ENCODE assay signal across 9 mouse cellular contexts in genomic region chr6:55512066-55512703, GRCm38 (mm10).
DNase-seq lines count a peak whose midpoint lies in the region; ATAC-seq and TF ChIP-seq lines count a peak whose summit lies in the region.
"Had no signal": no experiment of that assay in that cellular context is flagged by ENCODE, and none has a peak within 500 bp of the region (broad histone marks: within the 10 kb centered on the region; RNA-seq: fewer than 3 reads in every experiment).

No protein-coding gene starts in this region.

- H3K9me3 ChIP-seq in forebrain, embryonic 11.5 days (ENCODE audit: control insufficient read depth, low read length) = no peaks in the 10 kb centered on the region
- H3K9me3 ChIP-seq in forebrain, embryonic 10.5 days = peaks cover 2% of the 10 kb centered on the region; the same call in 1 of the 2 replicates
- no peaks in the 10 kb centered on the region for H3K9me3 ChIP-seq in lung, embryonic 16.5 days (ENCODE audit: control insufficient read depth, low read length)
- peaks cover 4% of the 10 kb centered on the region; the same call in 1 of the 2 replicates for H3K9me3 ChIP-seq in forebrain, postnatal 0 days (ENCODE audit: low read length)
- no peaks in the 10 kb centered on the region; the same call in 1 of the 2 replicates for H3K9me3 ChIP-seq in neural tube, embryonic 12.5 days
- H3K9me3 ChIP-seq: limb, embryonic 15.5 days had no signal

- no peaks in the 10 kb centered on the region for H3K27me3 ChIP-seq in forebrain, embryonic 11.5 days (ENCODE audit: control insufficient read depth, insufficient read depth, low read length)
- H3K27me3 ChIP-seq in forebrain, embryonic 10.5 days (ENCODE audit: poor library complexity, severe bottlenecking) = no peaks in the 10 kb centered on the region
- no peaks in the 10 kb centered on the region for H3K27me3 ChIP-seq in lung, embryonic 16.5 days (ENCODE audit: control insufficient read depth, insufficient read depth, low read depth, low read length)
- H3K27me3 ChIP-seq in forebrain, postnatal 0 days (ENCODE audit: insufficient read depth, low read length) = no peaks in the 10 kb centered on the region
- no peaks in the 10 kb centered on the region for H3K27me3 ChIP-seq in neural tube, embryonic 12.5 days (replicated peaks)
- H3K27me3 ChIP-seq: limb, embryonic 15.5 days had no signal

- no peak; the same call in 1 of the 2 replicates for ATAC-seq in forebrain, embryonic 11.5 days (replicated peaks; ENCODE audit: low FRiP score)
- 0 out of 2 replicates have a peak, but pooled peaks have one; percentile 28 for ATAC-seq in lung, embryonic 16.5 days (ENCODE audit: low read depth)
- peak; percentile 46 for ATAC-seq in forebrain, postnatal 0 days
- 0 out of 2 replicates have a peak, but pooled peaks have one; percentile 23 for ATAC-seq in neural tube, embryonic 12.5 days (ENCODE audit: low FRiP score, low read depth)

- H3K9ac ChIP-seq in forebrain, embryonic 11.5 days (ENCODE audit: low read length) = no peak overlapping the region
- H3K9ac ChIP-seq in lung, embryonic 16.5 days (ENCODE audit: low read length) = no peak overlapping the region
- no peak overlapping the region for H3K9ac ChIP-seq in forebrain, postnatal 0 days
- no peak overlapping the region for H3K9ac ChIP-seq in neural tube, embryonic 12.5 days
- H3K9ac ChIP-seq: limb, embryonic 15.5 days had no signal

- WGBS in forebrain, embryonic 11.5 days = 34% methylated on average over 19 of the region's 19 CpGs
- 40% methylated on average over 19 of the region's 19 CpGs for WGBS in forebrain, embryonic 10.5 days
- WGBS in lung, embryonic 16.5 days = 53% methylated on average over 19 of the region's 19 CpGs
- 23% methylated on average over 19 of the region's 19 CpGs for WGBS in forebrain, postnatal 0 days
- WGBS in neural tube, embryonic 12.5 days = 34% methylated on average over 19 of the region's 19 CpGs

- 0 out of 2 replicates have a peak, but pooled peaks cover 1% of the 10 kb centered on the region for H3K4me1 ChIP-seq in forebrain, embryonic 11.5 days (replicated peaks; ENCODE audit: control insufficient read depth, insufficient read depth, low read length)
- peaks cover 7% of the 10 kb centered on the region for H3K4me1 ChIP-seq in forebrain, embryonic 10.5 days
- no peaks in the 10 kb centered on the region; the same call in 1 of the 2 replicates for H3K4me1 ChIP-seq in lung, embryonic 16.5 days (replicated peaks; ENCODE audit: control insufficient read depth, insufficient read depth, low read length)
- H3K4me1 ChIP-seq in forebrain, postnatal 0 days (ENCODE audit: insufficient read depth) = no peaks in the 10 kb centered on the region
- H3K4me1 ChIP-seq in neural tube, embryonic 12.5 days = no peaks in the 10 kb centered on the region

- H3K36me3 ChIP-seq in forebrain, embryonic 11.5 days (ENCODE audit: control insufficient read depth, insufficient read depth, low read length) = no peaks in the 10 kb centered on the region
- H3K36me3 ChIP-seq in forebrain, embryonic 10.5 days (replicated peaks) = no peaks in the 10 kb centered on the region
- no peaks in the 10 kb centered on the region for H3K36me3 ChIP-seq in lung, embryonic 16.5 days (ENCODE audit: control insufficient read depth, insufficient read depth, low read length)
- H3K36me3 ChIP-seq in forebrain, postnatal 0 days (ENCODE audit: insufficient read depth) = no peaks in the 10 kb centered on the region
- no peaks in the 10 kb centered on the region for H3K36me3 ChIP-seq in neural tube, embryonic 12.5 days
- H3K36me3 ChIP-seq: limb, embryonic 15.5 days had no signal

- H3K4me3 ChIP-seq in forebrain, embryonic 11.5 days (ENCODE audit: low read depth, low read length) = no peak overlapping the region
- no peak overlapping the region for H3K4me3 ChIP-seq in forebrain, embryonic 10.5 days
- no peak overlapping the region for H3K4me3 ChIP-seq in lung, embryonic 16.5 days (ENCODE audit: low read length)
- H3K4me3 ChIP-seq in forebrain, postnatal 0 days (ENCODE audit: low read depth, low read length) = no peak overlapping the region
- H3K4me3 ChIP-seq in neural tube, embryonic 12.5 days = no peak overlapping the region
- H3K4me3 ChIP-seq: limb, embryonic 15.5 days had no signal

- TF ChIP-seq CTCF in forebrain, postnatal 0 days (IDR thresholded peaks at IDR 0.05; ENCODE audit: low read depth) = no peak

- 0 out of 2 replicates have a peak overlapping the region, but pooled peaks have one; percentile 15 for H3K4me2 ChIP-seq in forebrain, embryonic 11.5 days (ENCODE audit: low read depth, low read length, severe bottlenecking)
- H3K4me2 ChIP-seq in lung, embryonic 16.5 days (ENCODE audit: low read depth, low read length) = no peak overlapping the region
- peak overlapping the region; percentile 11; the same call in 1 of the 2 replicates for H3K4me2 ChIP-seq in forebrain, postnatal 0 days (ENCODE audit: low read depth)
- peak overlapping the region; percentile 28 for H3K4me2 ChIP-seq in neural tube, embryonic 12.5 days (replicated peaks)
- H3K4me2 ChIP-seq: limb, embryonic 15.5 days had no signal

- no peak for DNase-seq in forebrain, embryonic 11.5 days (ENCODE audit: low spot score)
- DNase-seq in forebrain, embryonic 10.5 days (ENCODE audit: extremely low spot score, low spot score) = no peak
- DNase-seq in lung, postnatal 4 days = no peak
- DNase-seq in forebrain, postnatal 0 days = no peak
- no peak for DNase-seq in thymus, postnatal 36 days
- DNase-seq in spleen, postnatal 10 days (ENCODE audit: low spot score in 2 of 2) = no peak

- no peak overlapping the region for H3K27ac ChIP-seq in forebrain, embryonic 11.5 days (ENCODE audit: low read depth, low read length)
- H3K27ac ChIP-seq in forebrain, embryonic 10.5 days = no peak overlapping the region
- no peak overlapping the region for H3K27ac ChIP-seq in lung, embryonic 16.5 days (ENCODE audit: low read length)
- no peak overlapping the region for H3K27ac ChIP-seq in forebrain, postnatal 0 days (ENCODE audit: low read depth, low read length)
- H3K27ac ChIP-seq in neural tube, embryonic 12.5 days = no peak overlapping the region
